Mouse (Mus musculus) heart, adult 2 months (tissue): ENCODE data around the gene Lama5.

Experiments
- CTCF ChIP-seq: fragments of 200-600 bp; IDR thresholded peaks from 2 replicates; pipeline ENCODE4 v1.8.1; 2022; ENCODE audit warnings: antibody characterized with exemption, mild to moderate bottlenecking, moderate library complexity
- POLR2A ChIP-seq: fragments of 200-500 bp; IDR thresholded peaks from 2 replicates; pipeline ENCODE4 v1.6.1; 2011; ENCODE audit warnings: mild to moderate bottlenecking, low read depth, low read length, control low read depth; ENCODE audit not compliant: insufficient read depth

GRCm38 (mm10) chr2:180218241-180218640 is 7.4 kb downstream of the Lama5 start:
- no peak for TF ChIP-seq CTCF
- TF ChIP-seq POLR2A = no peak
